Mouse (Mus musculus) cerebellum, adult 9-10 months (tissue): ENCODE measurements around the gene Slc44a5.
A peak's percentile ranks its signal among the peaks of the same experiment; 100 is the strongest.

Experiments used
- DNase-seq: peaks from one replicate; pipeline ENCODE4 v3.0.0; 2022

The Slc44a5 gene

GRCm38 (mm10) chr3:153973171-153973948 lies at the start of gene Slc44a5:
Slc44a5 (plus strand) TSS chr3:153973436.
- peak; percentile 29 for DNase-seq

GRCm38 (mm10) chr3:153926333-153926732 lies 46.9 kb upstream of the Slc44a5 start:
- no peak for DNase-seq

GRCm38 (mm10) chr3:153929526-153929925 lies 43.7 kb upstream of the Slc44a5 start:
- no peak for DNase-seq

- DNase-seq, result no peak
Measured at GRCm38 (mm10) chr3:153932461-153932860, 40.8 kb upstream of the Slc44a5 start.

- no peak for DNase-seq
Measured at GRCm38 (mm10) chr3:153935878-153936277, 37.4 kb upstream of the Slc44a5 start.

GRCm38 (mm10) chr3:153937116-153937810 lies 36.0 kb upstream of the Slc44a5 start:
- no peak for DNase-seq

- DNase-seq, result no peak
Measured at GRCm38 (mm10) chr3:153940021-153940420, 33.2 kb upstream of the Slc44a5 start.

- DNase-seq, result no peak
Measured at GRCm38 (mm10) chr3:153940486-153940885, 32.8 kb upstream of the Slc44a5 start.

GRCm38 (mm10) chr3:153941613-153942012 lies 31.6 kb upstream of the Slc44a5 start:
- no peak for DNase-seq

- DNase-seq, result peak; percentile 41
Measured at GRCm38 (mm10) chr3:153943003-153943640, 30.1 kb upstream of the Slc44a5 start.

GRCm38 (mm10) chr3:153943901-153944334 lies 29.3 kb upstream of the Slc44a5 start:
- DNase-seq, result no peak

GRCm38 (mm10) chr3:153944335-153944990 lies 28.8 kb upstream of the Slc44a5 start, which contains the start of gene Acadm:
Acadm (minus strand) TSS chr3:153944632.
- DNase-seq, result peak; percentile 98

- no peak for DNase-seq
Measured at GRCm38 (mm10) chr3:153947271-153947670, 26.0 kb upstream of the Slc44a5 start.

GRCm38 (mm10) chr3:153948176-153948575 lies 25.1 kb upstream of the Slc44a5 start:
- no peak for DNase-seq

GRCm38 (mm10) chr3:153957916-153958315 lies 15.3 kb upstream of the Slc44a5 start:
- no peak for DNase-seq

GRCm38 (mm10) chr3:153959035-153959730 lies 14.1 kb upstream of the Slc44a5 start:
- peak; percentile 69 for DNase-seq

- no peak for DNase-seq
Measured at GRCm38 (mm10) chr3:153959731-153960207, 13.5 kb upstream of the Slc44a5 start.

- no peak for DNase-seq
Measured at GRCm38 (mm10) chr3:153960884-153961283, 12.4 kb upstream of the Slc44a5 start.

GRCm38 (mm10) chr3:153961632-153962389 lies 11.4 kb upstream of the Slc44a5 start:
- no peak for DNase-seq

- DNase-seq, result no peak
Measured at GRCm38 (mm10) chr3:153967447-153967846, 5.8 kb upstream of the Slc44a5 start.

- DNase-seq, result peak; percentile 75
Measured at GRCm38 (mm10) chr3:153968549-153968948, 4.7 kb upstream of the Slc44a5 start.
